Mouse (Mus musculus) heart, adult 10 weeks (tissue): ENCODE data around the gene Chrdl1. TPM values are rescaled to one million over a fixed set of nuclear protein-coding genes. Genes with fewer than 3 reads are reported as not detected.

Experiments used
- polyA plus RNA-seq: library from polyadenylated mRNA; stranded (reverse); fragments of 350-450 nt; fragmentation: Illumina TruSeq; extraction: RNeasy Lipid Tissue Mini Kit (QIAGEN cat#74804); gene quantifications from one replicate; pipeline ENCODE4 v1.2.3, GENCODE M21; 2014; ENCODE audit warnings: low read depth, low replicate concordance

The Chrdl1 gene
- 2.3 TPM for polyA plus RNA-seq

DNA sequence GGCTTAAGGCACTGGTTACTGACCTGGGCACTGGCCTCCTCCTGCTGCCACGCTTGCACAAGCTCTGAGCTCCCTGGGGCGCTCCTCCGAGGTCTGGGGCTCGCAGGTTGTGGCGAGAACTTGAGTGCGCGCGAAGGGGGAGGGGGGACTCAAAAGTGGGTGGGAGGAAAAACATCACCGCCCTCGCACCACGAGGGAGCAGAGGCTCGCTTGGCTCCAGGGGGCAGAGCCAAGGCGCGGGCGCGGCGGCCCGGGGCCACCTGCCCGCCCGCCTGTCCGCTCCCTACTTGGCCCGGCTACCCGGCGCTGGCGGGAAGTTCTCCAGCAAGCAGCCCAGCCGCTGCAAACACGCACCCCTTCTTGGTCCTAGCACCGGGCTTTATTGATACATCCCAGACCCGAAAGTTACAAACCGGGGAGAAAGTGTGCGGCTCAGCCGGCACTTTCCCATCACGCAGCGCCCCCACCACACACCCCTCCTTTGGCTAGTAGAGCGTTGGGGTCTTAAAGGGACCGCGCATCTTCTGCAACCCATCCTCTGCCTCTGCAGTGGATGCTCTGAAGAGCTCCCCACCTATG, at the start of gene Chrdl1:
Gene Chrdl1, minus strand, starts transcription at position 472 of the 579 bp plus-strand sequence.

Other genes starting within 250 kb of the Chrdl1 start
- 0.68 TPM for gene Pak3, start 124.3 kb upstream of the Chrdl1 start, polyA plus RNA-seq